Mouse (Mus musculus) ES-CJ7 (cell line): Measurements from ENCODE around the gene Nap1l4.
A peak's percentile ranks its signal among the peaks of the same experiment; 100 is the strongest.
"Not testable (repeated sequence)": the region's sequence is repeated elsewhere in the genome, so short reads cannot be mapped to it uniquely, and the experiment has no call there.

Source experiments
- DNase-seq: peaks from one replicate; pipeline ENCODE4 v3.0.0; 2011; ENCODE audit warnings: low read depth, low spot score

The Nap1l4 gene

GRCm38 (mm10) chr7:143548976-143549457, at the start of gene Nap1l4:
Gene Nap1l4 (minus strand): TSS chr7:143549106.
- peak; percentile 100 for DNase-seq

GRCm38 (mm10) chr7:143594865-143595264, 46.0 kb upstream of the Nap1l4 start:
- DNase-seq, result no peak

- DNase-seq, result peak; percentile 53
Measured at GRCm38 (mm10) chr7:143592255-143592654, 43.3 kb upstream of the Nap1l4 start.

- DNase-seq, result no peak
Measured at GRCm38 (mm10) chr7:143588006-143588405, 39.1 kb upstream of the Nap1l4 start.

- peak; percentile 30 for DNase-seq
Measured at GRCm38 (mm10) chr7:143587586-143587985, 38.7 kb upstream of the Nap1l4 start.

- peak; percentile 77 for DNase-seq
Measured at GRCm38 (mm10) chr7:143583956-143584355, 35.0 kb upstream of the Nap1l4 start.

GRCm38 (mm10) chr7:143583025-143583424, 34.1 kb upstream of the Nap1l4 start:
- no peak for DNase-seq

GRCm38 (mm10) chr7:143575751-143576150, 26.8 kb upstream of the Nap1l4 start:
- no peak for DNase-seq

- no peak for DNase-seq
Measured at GRCm38 (mm10) chr7:143565648-143566039, 16.7 kb upstream of the Nap1l4 start.

GRCm38 (mm10) chr7:143565015-143565647, 16.2 kb upstream of the Nap1l4 start:
- DNase-seq, result no peak

GRCm38 (mm10) chr7:143563787-143564186, 14.9 kb upstream of the Nap1l4 start:
- no peak for DNase-seq

- no peak for DNase-seq
Measured at GRCm38 (mm10) chr7:143557616-143558015, 8.7 kb upstream of the Nap1l4 start.

- DNase-seq, result no peak
Measured at GRCm38 (mm10) chr7:143556964-143557610, 8.2 kb upstream of the Nap1l4 start.

- DNase-seq, result no peak
Measured at GRCm38 (mm10) chr7:143549588-143550220, 798 bp upstream of the Nap1l4 start.

GRCm38 (mm10) chr7:143548231-143548961, 510 bp downstream of the Nap1l4 start:
- peak; percentile 53 for DNase-seq

- DNase-seq, result no peak
Measured at GRCm38 (mm10) chr7:143546554-143546953, 2.4 kb downstream of the Nap1l4 start.

GRCm38 (mm10) chr7:143544368-143544767, 4.5 kb downstream of the Nap1l4 start:
- DNase-seq, result peak; percentile 58

- DNase-seq, result no peak
Measured at GRCm38 (mm10) chr7:143538671-143539070, 10.2 kb downstream of the Nap1l4 start.

GRCm38 (mm10) chr7:143538229-143538628, 10.7 kb downstream of the Nap1l4 start:
- DNase-seq, result not testable (repeated sequence)

- DNase-seq, result no peak
Measured at GRCm38 (mm10) chr7:143536251-143536650, 12.7 kb downstream of the Nap1l4 start.

- DNase-seq, result no peak
Measured at GRCm38 (mm10) chr7:143533284-143533683, 15.6 kb downstream of the Nap1l4 start.

- DNase-seq, result no peak
Measured at GRCm38 (mm10) chr7:143532410-143532809, 16.5 kb downstream of the Nap1l4 start.
